Mouse (Mus musculus) limb, embryonic 15.5 days (tissue): ENCODE results near the gene Rasgef1b. TPM values are rescaled to one million over a fixed set of nuclear protein-coding genes. Genes with fewer than 3 reads are reported as not detected.

ENCODE experiments used
- ATAC-seq: fragments of 200-750 bp; cut with Nextera tagmentation; 2 replicates; pipeline ENCODE4 v1.8.0; 2017; ENCODE audit warnings: low read depth, moderate TSS enrichment; ENCODE audit not compliant: insufficient number of reproducible peaks, low FRiP score, low TSS enrichment
- H3K27ac ChIP-seq: fragments of 300-500 bp; sonication (generic); 2 replicates; pipeline ENCODE4 v1.5.1; 2015; ENCODE audit warnings: moderate library complexity, mild to moderate bottlenecking, inconsistent platforms
- H3K27me3 ChIP-seq: fragments of 300-500 bp; sonication (generic); 2 replicates; pipeline ENCODE4 v1.6.1; 2015; ENCODE audit warnings: inconsistent platforms
- H3K36me3 ChIP-seq: fragments of 300-500 bp; sonication (generic); 2 replicates; pipeline ENCODE4 v1.6.1; 2015; ENCODE audit warnings: inconsistent platforms
- H3K4me1 ChIP-seq: fragments of 300-500 bp; sonication (generic); 2 replicates; pipeline ENCODE4 v1.6.1; 2015; ENCODE audit warnings: inconsistent platforms
- H3K4me2 ChIP-seq: fragments of 300-500 bp; sonication (generic); 2 replicates; pipeline ENCODE4 v1.6.1; 2015; ENCODE audit warnings: mild to moderate bottlenecking, inconsistent platforms
- H3K4me3 ChIP-seq: fragments of 300-500 bp; sonication (generic); 2 replicates; pipeline ENCODE4 v1.5.1; 2015; ENCODE audit warnings: mild to moderate bottlenecking, inconsistent platforms
- H3K9ac ChIP-seq: fragments of 300-500 bp; sonication (generic); 2 replicates; pipeline ENCODE4 v1.6.1; 2015; ENCODE audit warnings: inconsistent platforms
- H3K9me3 ChIP-seq: fragments of 300-500 bp; sonication (generic); 2 replicates; pipeline ENCODE4 v1.6.1; 2016; ENCODE audit warnings: inconsistent platforms
- WGBS: fragments of 180-500 bp; shearing (Covaris S2); methylation state at CpG from one replicate; pipeline ENCODE4 v1.1.7; 2015; 5-methylcytosine and 5-hydroxymethylcytosine counted together
- polyA plus RNA-seq: library from polyadenylated mRNA; unstranded; fragments of >200 nt; fragmentation: Nextera tagmentation; extraction: Ambion mirVana; gene quantifications from 2 replicates; pipeline ENCODE4 v1.2.1, GENCODE M21; 2015

Gene Rasgef1b
- polyA plus RNA-seq, 1 experiment from 2014 or later, result 8.8 TPM

- no peaks in the 10 kb centered on the region for H3K4me1 ChIP-seq
- no peak overlapping the region for H3K27ac ChIP-seq
- no peak overlapping the region for H3K4me3 ChIP-seq
- no peak for ATAC-seq
- H3K9ac ChIP-seq, result no peak overlapping the region
- no peaks in the 10 kb centered on the region for H3K36me3 ChIP-seq
- 77% methylated on average over 6 of the region's 6 CpGs for WGBS
- H3K9me3 ChIP-seq, result no peaks in the 10 kb centered on the region
- H3K4me2 ChIP-seq, result no peak overlapping the region
- no peaks in the 10 kb centered on the region for H3K27me3 ChIP-seq
Measured at GRCm38 (mm10) chr5:99286024-99286423, 442.8 kb downstream of the Rasgef1b start.

- Histone ChIP-seq H3K4me1 (peaks cover 9% of the 10 kb centered on the region; the same call in 1 of the 2 replicates), H3K27ac (no peak overlapping the region), H3K36me3 (no peaks in the 10 kb centered on the region), H3K4me2 (no peak overlapping the region), H3K9ac (no peak overlapping the region), H3K9me3 (no peaks in the 10 kb centered on the region), H3K27me3 (no peaks in the 10 kb centered on the region), H3K4me3 (no peak overlapping the region)
- WGBS, result 80% methylated on average over 7 of the region's 7 CpGs
- no peak for ATAC-seq
Measured at GRCm38 (mm10) chr5:99284369-99284768, 444.5 kb downstream of the Rasgef1b start.

DNA sequence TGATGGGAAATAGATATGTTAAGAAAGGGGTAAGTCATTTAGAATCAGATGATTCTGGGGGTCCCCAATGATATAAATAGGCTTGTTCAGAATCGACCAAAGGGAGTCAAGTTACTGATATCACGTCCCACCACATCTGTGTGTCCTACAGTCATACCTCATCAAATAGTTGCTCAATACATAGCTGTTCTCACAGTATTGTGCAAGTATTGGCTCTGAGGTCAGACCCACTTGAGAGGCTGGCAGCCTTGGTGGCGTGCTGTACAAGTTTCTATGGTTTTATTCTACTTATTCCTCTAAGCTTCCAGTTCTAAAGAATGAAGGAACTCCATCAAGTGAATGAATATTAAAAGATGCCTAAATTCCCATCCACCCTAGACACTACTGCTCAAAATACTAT is 445.2 kb downstream of the Rasgef1b start:
- 80% methylated on average over 3 of the region's 3 CpGs for WGBS
- no peak overlapping the region for H3K4me3 ChIP-seq
- no peaks in the 10 kb centered on the region for H3K9me3 ChIP-seq
- ATAC-seq, result no peak
- H3K36me3 ChIP-seq, result no peaks in the 10 kb centered on the region
- no peak overlapping the region for H3K4me2 ChIP-seq
- peaks cover 9% of the 10 kb centered on the region; the same call in 1 of the 2 replicates for H3K4me1 ChIP-seq
- no peak overlapping the region for H3K9ac ChIP-seq
- H3K27me3 ChIP-seq, result no peaks in the 10 kb centered on the region
- no peak overlapping the region for H3K27ac ChIP-seq

GRCm38 (mm10) chr5:99280536-99280935 is 448.3 kb downstream of the Rasgef1b start:
- Histone ChIP-seq H3K36me3 (no peaks in the 10 kb centered on the region), H3K4me2 (no peak overlapping the region), H3K9me3 (no peaks in the 10 kb centered on the region), H3K27ac (no peak overlapping the region), H3K9ac (no peak overlapping the region), H3K27me3 (no peaks in the 10 kb centered on the region), H3K4me3 (no peak overlapping the region), H3K4me1 (peaks cover 9% of the 10 kb centered on the region; the same call in 1 of the 2 replicates)
- no peak for ATAC-seq
- 37% methylated on average over 5 of the region's 5 CpGs for WGBS

DNA sequence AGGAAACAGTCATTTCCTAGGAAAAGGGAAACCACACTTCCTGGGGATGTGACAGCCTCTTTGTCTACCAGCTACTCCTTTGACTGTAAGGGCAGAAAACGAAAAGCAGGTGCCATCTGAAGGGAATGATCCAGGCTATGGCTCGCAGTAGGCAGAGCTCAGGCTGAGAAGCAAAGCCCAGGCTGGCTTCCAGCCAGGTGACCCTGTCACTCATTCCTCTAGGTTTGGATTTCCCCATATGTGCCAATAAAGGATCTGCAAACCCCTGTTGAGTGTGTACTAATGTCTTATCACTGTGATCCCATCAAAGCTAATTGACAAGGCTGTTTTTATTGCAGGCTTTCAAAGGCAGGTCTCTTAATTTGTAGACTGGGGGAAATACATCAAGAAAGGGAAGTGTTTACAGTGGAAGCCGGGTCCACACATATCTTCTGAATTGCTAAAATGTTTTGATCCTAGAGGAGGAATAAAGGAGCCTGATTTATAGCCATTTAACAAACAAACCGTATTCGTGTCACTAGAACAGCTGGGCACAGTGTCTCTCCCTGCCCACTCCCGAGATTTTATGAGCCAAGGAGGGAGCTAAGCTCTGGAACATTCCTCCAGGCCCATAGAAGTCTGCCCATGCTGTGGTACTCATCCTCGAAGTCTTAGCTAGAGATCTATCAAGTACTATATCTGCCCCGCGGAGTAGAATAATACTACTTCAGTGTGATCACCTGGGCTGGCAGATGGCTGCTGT is 449.7 kb downstream of the Rasgef1b start:
- H3K9ac ChIP-seq, result no peak overlapping the region
- WGBS, result 35% methylated on average over 9 of the region's 9 CpGs
- ATAC-seq, result no peak
- no peaks in the 10 kb centered on the region for H3K27me3 ChIP-seq
- no peak overlapping the region for H3K4me3 ChIP-seq
- H3K4me2 ChIP-seq, result no peak overlapping the region
- H3K36me3 ChIP-seq, result no peaks in the 10 kb centered on the region
- H3K9me3 ChIP-seq, result no peaks in the 10 kb centered on the region
- H3K4me1 ChIP-seq, result peaks cover 9% of the 10 kb centered on the region; the same call in 1 of the 2 replicates
- no peak overlapping the region for H3K27ac ChIP-seq

DNA sequence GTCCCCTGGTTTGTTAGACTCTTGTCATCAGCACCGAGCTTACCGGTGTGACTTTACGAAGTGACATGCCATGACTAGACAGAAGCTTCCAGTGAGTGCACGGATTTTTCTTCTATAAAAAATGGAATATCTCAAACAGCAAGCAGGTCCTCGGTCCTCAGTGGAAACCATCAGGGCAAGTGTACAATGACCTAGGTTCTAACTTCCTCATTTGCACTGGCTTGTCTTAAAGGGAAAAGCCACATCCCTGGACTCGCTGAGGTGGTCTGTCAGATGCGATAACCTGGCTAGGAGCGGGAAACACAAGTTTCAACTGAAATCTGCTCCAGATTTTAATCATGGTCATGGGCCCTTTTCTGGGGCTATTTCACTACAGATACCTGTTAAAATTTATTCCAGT is 450.5 kb downstream of the Rasgef1b start:
- Histone ChIP-seq H3K9me3 (no peaks in the 10 kb centered on the region), H3K27me3 (no peaks in the 10 kb centered on the region), H3K4me2 (no peak overlapping the region), H3K4me3 (no peak overlapping the region), H3K36me3 (no peaks in the 10 kb centered on the region), H3K27ac (no peak overlapping the region), H3K4me1 (peaks cover 9% of the 10 kb centered on the region; the same call in 1 of the 2 replicates), H3K9ac (no peak overlapping the region)
- WGBS, result 85% methylated on average over 8 of the region's 8 CpGs
- ATAC-seq, result no peak

- H3K4me3 ChIP-seq, result no peak overlapping the region
- no peak overlapping the region for H3K27ac ChIP-seq
- 91% methylated on average over 9 of the region's 9 CpGs for WGBS
- H3K4me1 ChIP-seq, result peaks cover 9% of the 10 kb centered on the region; the same call in 1 of the 2 replicates
- H3K4me2 ChIP-seq, result no peak overlapping the region
- no peaks in the 10 kb centered on the region for H3K36me3 ChIP-seq
- no peaks in the 10 kb centered on the region for H3K27me3 ChIP-seq
- no peak for ATAC-seq
- H3K9me3 ChIP-seq, result no peaks in the 10 kb centered on the region
- no peak overlapping the region for H3K9ac ChIP-seq
Measured at GRCm38 (mm10) chr5:99277536-99277935, 451.3 kb downstream of the Rasgef1b start.

DNA sequence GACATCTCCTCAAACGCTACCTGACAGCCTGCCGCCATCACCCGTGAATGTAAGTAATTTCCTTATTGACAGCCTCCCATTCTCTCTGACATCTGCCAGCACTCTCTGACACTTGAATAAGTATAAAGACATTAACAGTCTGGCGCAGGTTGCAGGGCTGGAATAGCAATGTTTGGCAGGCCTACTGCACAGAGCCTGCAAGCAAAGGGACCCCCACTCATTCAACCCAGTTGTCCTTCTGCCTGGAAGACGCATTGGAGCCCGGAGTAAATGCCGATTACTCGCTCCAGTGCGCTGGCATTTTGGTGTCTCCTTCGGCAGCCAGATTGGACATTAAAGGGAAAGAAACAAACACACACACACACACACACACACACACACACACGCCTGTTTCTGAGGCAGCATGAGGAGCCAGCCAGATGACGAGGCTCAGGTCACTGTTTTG is 454.7 kb downstream of the Rasgef1b start:
- Histone ChIP-seq H3K9me3 (no peaks in the 10 kb centered on the region), H3K4me2 (no peak overlapping the region), H3K27ac (no peak overlapping the region), H3K4me1 (no peaks in the 10 kb centered on the region), H3K9ac (no peak overlapping the region), H3K4me3 (no peak overlapping the region), H3K36me3 (no peaks in the 10 kb centered on the region), H3K27me3 (no peaks in the 10 kb centered on the region)
- ATAC-seq, result no peak
- WGBS, result 58% methylated on average over 12 of the region's 12 CpGs

DNA sequence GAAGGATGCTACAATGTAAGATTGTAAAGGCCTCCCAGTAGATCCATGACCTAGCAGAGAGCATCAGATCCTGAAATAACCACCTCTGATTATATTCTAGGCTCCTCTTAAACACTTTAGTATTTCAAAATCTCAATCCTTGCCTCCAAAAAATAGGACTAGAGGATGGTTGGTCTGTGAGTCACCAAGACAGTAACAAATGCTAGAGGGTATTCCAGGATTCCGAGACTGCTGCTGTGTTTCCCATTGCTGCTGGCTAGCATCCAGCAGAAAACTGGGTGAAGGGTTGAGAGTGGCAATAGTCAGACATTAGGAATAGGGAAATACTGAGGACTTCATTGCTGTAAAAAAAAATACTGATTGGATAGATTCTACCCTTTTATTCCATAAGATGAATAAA is 457.3 kb downstream of the Rasgef1b start:
- Histone ChIP-seq H3K4me3 (no peak overlapping the region), H3K27me3 (no peaks in the 10 kb centered on the region), H3K9ac (no peak overlapping the region), H3K27ac (no peak overlapping the region), H3K9me3 (no peaks in the 10 kb centered on the region), H3K4me2 (no peak overlapping the region), H3K36me3 (no peaks in the 10 kb centered on the region), H3K4me1 (no peaks in the 10 kb centered on the region)
- 57% methylated on average over 1 of the region's 1 CpGs for WGBS
- no peak for ATAC-seq

GRCm38 (mm10) chr5:99269131-99269530 is 459.7 kb downstream of the Rasgef1b start:
- H3K4me2 ChIP-seq, result no peak overlapping the region
- H3K4me3 ChIP-seq, result no peak overlapping the region
- no peaks in the 10 kb centered on the region for H3K9me3 ChIP-seq
- ATAC-seq, result no peak
- H3K4me1 ChIP-seq, result no peaks in the 10 kb centered on the region
- no peak overlapping the region for H3K9ac ChIP-seq
- H3K27me3 ChIP-seq, result no peaks in the 10 kb centered on the region
- H3K36me3 ChIP-seq, result no peaks in the 10 kb centered on the region
- no peak overlapping the region for H3K27ac ChIP-seq
- 78% methylated on average over 2 of the region's 2 CpGs for WGBS

DNA sequence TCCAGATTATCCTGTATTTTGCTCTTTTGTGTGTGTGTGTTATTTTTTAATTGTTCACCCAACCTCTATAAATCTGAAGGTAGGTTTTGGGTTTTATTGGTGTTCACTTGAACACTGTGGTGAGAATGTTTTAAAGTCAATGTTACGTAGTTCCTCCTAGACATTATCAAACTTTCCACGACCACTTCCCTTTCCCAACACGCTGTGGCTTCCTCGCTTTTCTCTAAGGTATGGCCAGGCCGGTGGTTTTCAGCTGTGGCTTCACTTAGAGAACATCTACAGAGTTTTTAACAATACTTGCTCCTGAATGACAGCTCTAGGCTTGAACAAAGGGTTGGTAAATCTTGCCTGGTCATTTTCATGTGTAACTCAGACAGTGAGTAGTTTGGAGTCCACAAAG is 461.5 kb downstream of the Rasgef1b start:
- no peak overlapping the region for H3K27ac ChIP-seq
- no peaks in the 10 kb centered on the region for H3K36me3 ChIP-seq
- no peaks in the 10 kb centered on the region for H3K4me1 ChIP-seq
- ATAC-seq, result no peak
- no peak overlapping the region for H3K9ac ChIP-seq
- H3K27me3 ChIP-seq, result no peaks in the 10 kb centered on the region
- 71% methylated on average over 5 of the region's 5 CpGs for WGBS
- H3K4me3 ChIP-seq, result no peak overlapping the region
- H3K4me2 ChIP-seq, result no peak overlapping the region
- H3K9me3 ChIP-seq, result no peaks in the 10 kb centered on the region

- Histone ChIP-seq H3K36me3 (no peaks in the 10 kb centered on the region), H3K4me1 (no peaks in the 10 kb centered on the region), H3K27ac (no peak overlapping the region), H3K9me3 (no peaks in the 10 kb centered on the region), H3K9ac (no peak overlapping the region), H3K27me3 (no peaks in the 10 kb centered on the region), H3K4me2 (no peak overlapping the region), H3K4me3 (no peak overlapping the region)
- no peak for ATAC-seq
- WGBS, result 90% methylated on average over 8 of the region's 8 CpGs
Measured at GRCm38 (mm10) chr5:99266301-99266700, 462.6 kb downstream of the Rasgef1b start.
